Mouse (Mus musculus) WW6 (cell line): ENCODE measurements around the gene Rab3ip.

Source experiments
- DNase-seq: peaks from one replicate; pipeline ENCODE4 v3.0.0-alpha.2; 2013; ENCODE audit warnings: low read depth, low spot score

Gene Rab3ip

GRCm38 (mm10) chr10:116919368-116920317 is 30.9 kb downstream of the Rab3ip start:
- no peak for DNase-seq

- DNase-seq: no peak
Observed at GRCm38 (mm10) chr10:116916581-116916980, 34.0 kb downstream of the Rab3ip start.

DNA sequence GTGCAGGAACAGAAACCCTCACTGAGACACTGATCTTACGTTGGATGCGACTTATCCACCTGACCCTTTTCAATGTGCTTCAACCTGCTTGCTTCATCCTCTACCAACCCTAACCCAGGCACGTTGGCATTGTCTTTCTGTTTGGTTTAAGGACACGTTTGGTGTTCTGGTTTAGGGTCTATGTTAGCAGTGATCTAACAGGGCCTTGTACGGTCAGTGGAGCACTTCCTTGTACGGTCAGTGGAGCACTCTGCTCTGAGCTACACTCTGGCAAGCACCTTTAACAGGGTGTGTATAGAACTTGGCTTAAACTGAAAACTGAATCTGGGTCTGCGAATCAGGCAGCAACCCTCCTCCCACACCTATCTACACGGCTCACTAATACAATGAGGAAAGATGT is 35.3 kb downstream of the Rab3ip start:
- DNase-seq: no peak

GRCm38 (mm10) chr10:116914586-116914985 is 36.0 kb downstream of the Rab3ip start:
- DNase-seq: no peak

DNA sequence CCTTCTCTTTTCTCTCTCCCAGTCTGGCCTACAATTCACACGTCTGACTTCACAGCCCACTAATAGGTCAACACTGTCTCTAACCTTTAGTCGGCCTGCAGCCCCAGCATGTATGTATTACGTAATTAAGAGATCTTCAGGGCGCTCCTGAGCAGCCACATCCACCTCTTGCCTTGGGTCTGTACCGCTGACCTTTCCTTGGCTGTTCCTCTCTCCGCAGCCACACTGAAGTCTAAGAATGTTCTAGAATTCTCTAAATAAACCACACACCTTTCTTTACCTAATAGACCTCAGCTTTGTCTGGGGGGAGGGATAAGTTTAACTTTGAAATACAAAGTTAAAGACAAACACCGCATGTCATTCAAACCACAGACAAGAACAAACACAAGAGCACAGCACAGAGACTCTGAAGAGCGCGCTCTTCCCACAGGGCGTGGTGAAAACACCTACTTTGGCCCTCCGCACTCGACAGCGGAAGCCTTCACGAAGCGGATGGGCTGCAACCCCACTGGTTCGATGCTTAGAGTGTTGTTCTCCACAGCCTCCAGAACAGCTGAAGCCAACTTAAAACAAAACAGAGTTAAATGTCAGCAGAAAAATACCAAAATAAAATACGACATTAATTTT is 36.8 kb downstream of the Rab3ip start:
- DNase-seq: no peak

- DNase-seq: no peak
Observed at GRCm38 (mm10) chr10:116912850-116913249, 37.7 kb downstream of the Rab3ip start.

DNA sequence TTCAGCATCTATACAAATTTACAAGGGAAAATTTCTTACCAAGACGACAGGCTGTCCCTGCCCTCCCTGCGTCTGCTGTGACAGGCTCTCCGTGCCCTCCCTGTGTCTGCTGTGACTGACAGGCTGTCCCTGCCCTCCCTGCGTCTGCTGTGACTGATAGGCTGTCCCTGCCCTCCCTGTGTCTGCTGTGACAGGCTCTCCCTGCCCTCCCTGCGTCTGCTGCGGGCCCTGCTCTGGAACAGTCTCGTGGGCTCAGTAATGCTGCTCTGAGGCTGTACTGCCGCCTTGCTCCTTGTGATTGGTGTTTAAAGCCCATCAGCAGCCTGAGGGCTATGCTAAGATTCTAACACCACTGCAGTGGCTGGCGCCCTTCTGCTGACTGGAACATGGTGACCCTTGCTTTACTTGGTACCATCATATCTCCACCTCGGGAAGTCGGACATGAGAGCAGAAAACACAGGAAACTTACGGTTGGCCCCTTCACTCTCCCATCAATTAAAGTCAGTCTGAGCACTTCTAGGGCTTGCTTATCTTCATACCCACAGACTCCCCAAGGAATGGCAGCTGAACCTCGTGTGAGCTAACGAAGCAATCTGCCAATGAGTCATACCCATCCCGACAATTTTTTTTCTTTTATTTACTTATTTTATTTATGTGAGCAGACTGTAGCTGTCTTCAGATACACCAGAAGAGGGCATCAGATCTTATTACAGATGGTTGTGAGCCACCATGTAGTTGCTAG is 41.5 kb downstream of the Rab3ip start:
- no peak for DNase-seq

- DNase-seq: no peak
Observed at GRCm38 (mm10) chr10:116906794-116907193, 43.8 kb downstream of the Rab3ip start.

- no peak for DNase-seq
Observed at GRCm38 (mm10) chr10:116904503-116904908, 46.1 kb downstream of the Rab3ip start.

GRCm38 (mm10) chr10:116896336-116897177 is 54.0 kb downstream of the Rab3ip start, which contains the start of gene Myrfl:
Gene Myrfl (minus strand): TSS chr10:116896919.
- no peak for DNase-seq

DNA sequence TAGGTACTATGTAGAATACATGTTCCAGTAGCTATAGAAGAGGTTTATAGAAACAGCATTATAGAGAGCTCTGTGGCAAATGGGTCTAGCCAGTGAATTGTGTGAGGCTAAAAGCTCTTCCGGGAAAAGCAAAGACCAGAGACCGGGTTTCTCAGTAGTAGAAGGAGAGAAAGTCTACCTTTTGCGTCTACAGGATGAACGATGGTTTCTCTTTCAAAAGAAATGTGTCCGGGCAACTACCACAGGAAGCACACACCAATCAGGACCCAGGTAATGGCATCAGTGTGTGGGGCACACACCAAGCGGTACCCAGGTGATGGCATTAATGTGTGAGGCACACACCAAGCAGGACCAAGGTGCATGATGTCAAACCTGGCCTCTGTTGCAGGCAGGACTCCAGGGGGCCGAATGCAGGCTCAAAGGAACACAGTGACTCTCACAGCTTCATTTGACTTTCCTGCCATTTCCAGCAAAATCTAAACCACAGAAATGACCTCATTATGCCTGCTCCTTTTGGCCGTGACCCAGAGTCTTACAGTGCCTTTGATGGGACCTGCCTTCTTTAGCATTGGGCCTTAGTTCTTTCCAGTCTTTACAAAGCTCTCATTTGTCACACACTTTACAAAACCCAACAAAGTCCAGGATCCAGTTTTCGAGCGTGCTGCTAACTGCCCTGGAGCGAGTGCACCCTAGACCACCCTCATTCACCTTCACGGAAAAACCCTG is 55.3 kb downstream of the Rab3ip start:
- no peak for DNase-seq

DNA sequence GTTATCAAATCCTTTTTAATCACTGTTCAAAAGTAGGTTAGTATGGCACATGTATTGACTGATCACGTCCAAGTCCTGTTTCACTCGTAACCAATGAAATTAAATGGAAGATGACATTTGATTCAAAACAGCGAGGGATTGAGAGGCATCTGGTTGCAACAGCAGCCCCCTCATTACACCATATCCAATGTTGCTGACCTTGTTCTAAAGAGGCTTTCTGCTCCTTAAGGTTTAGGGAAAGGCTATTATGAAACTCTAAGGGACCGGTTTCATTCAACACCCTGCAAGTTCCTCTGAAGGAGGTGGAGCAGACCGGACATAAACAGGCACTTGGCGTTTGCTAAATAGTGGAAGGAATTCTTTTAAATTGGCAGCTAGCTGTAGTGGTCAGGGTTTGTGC is 56.0 kb downstream of the Rab3ip start:
- DNase-seq: no peak

GRCm38 (mm10) chr10:116893753-116894152 is 56.8 kb downstream of the Rab3ip start:
- no peak for DNase-seq

- DNase-seq: no peak
Observed at GRCm38 (mm10) chr10:116890587-116890986, 60.0 kb downstream of the Rab3ip start.

- no peak for DNase-seq
Observed at GRCm38 (mm10) chr10:116884552-116884951, 66.0 kb downstream of the Rab3ip start.

DNA sequence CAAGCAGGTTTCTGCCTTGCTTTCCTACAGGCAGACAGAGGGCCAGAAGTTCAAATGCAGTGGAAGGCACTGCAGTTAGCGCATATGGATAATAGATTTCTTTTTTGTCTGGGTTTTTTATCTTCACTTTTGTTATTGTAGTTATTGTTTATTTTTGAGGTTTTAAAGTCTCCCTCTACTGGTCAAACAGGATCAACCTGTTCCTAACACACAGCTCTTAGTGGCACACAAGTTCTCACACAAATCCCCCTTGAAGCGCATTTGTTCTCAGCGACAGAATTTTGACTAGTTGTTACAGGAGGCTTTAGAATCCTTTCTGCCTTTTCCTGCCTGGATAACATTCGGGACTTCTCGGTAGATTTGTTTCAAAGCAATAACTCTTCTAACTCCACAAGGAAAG is 67.0 kb downstream of the Rab3ip start:
- no peak for DNase-seq

- DNase-seq: no peak
Observed at GRCm38 (mm10) chr10:116877436-116877835, 73.1 kb downstream of the Rab3ip start.

- DNase-seq: no peak
Observed at GRCm38 (mm10) chr10:116874490-116874889, 76.1 kb downstream of the Rab3ip start.

- DNase-seq: no peak
Observed at GRCm38 (mm10) chr10:116872016-116872410, 78.6 kb downstream of the Rab3ip start.

DNA sequence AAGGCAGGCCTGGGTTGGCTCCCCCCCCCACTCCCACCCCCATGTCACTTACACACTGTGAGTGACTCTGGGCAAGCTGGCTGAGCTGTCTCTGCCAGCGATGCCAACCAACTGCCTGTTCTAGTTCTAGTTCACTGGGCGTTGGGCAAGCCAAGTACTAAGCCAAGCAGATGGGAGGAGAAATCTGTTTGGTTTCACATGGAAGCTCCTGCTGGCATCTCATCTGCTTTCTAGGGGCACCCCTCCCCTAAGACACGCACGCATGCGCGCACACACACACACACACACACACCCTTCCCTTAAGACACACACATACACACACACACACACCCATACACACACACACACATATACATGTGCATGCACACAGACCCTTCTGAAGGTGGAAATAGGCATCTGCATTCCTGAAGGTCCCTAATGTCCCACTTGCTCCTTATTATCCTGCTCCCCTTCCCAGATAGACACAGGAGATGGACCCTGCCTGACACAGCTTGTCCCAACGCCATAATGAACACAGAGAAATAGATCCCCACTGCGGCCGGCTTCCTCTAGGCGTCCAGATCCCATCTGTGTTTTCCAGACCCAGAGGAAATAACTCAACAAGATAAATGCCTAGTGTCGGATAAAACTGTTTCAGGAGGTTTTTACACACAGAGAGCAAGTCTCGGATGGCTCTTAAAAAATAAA is 79.1 kb downstream of the Rab3ip start:
- no peak for DNase-seq
